Mouse (Mus musculus): ENCODE results near the gene Cntnap2.

Gene Cntnap2

GRCm38 (mm10) chr6:47319309-47319983 lies 2260.3 kb downstream of the Cntnap2 start:
- no peak for DNase-seq

DNA sequence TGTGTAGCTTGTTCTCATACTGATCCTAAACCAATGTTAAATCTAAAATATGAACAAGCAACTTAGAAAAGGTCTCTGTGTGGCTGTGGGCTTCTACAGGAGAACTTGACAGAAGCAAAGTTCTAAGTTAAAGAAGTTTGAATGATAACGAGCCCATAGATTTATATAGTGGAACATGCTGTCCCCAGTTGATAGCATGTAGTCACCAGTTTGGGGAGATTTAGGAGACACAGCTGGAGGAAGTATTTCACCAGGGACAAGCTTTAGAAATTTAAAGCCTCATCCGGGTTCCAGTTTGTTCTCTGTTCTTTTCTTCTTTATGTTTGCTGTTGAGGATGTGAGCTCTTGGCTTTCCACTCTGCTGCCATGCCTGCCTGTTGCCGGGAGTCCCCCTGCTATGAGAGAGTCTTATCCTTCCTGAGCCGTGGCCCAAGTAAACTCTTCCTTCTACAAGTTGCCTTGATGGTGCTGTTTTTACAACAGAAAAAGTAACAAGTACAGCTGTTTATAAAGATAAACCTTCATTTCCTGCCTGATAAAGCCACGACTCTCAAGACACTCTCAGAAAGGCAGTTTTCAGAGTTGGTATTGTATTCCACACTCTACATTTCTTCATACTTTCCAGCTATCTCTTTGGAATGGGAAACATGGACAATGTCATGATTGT lies 2264.1 kb downstream of the Cntnap2 start:
- DNase-seq: no peak

DNA sequence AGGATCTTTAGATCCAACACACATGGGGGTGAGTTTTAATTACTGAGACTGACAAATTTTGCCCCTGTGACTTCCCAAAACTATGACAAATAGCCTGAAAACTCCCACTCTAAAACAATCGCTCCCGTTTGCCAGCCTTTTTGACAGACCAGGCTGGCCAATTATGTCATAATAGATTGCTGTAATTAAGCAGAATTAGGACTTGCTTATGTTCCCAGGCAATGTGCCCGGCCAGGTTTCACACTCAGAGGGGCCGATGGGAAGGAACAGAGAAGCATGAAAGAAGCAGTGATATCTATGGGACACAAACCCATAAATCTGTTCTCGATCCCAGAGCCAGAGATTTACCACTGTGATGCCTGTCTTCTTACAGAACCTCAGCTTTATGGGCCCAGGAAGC lies 2264.7 kb downstream of the Cntnap2 start:
- no peak for DNase-seq

DNA sequence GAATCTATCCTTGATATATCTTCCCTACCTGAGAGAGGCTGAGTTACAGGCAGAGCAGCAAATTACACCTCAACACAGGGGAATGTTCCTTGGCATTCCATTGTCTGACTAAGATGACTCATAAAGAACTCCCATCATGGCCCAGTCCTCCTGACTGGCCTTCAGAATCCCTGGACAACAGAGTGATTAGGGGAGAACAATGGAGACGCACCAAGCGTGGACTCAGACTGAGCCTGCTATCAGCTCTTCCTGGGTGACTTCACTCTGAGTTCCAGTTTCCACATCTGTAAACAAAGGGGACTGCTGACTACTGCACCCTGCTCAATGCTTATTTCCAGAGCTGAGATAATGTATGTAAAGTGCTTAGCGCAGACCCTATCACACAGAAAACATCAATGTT lies 2269.1 kb downstream of the Cntnap2 start:
- no peak for DNase-seq

- DNase-seq: no peak
Observed at GRCm38 (mm10) chr6:47329212-47329611, 2270.1 kb downstream of the Cntnap2 start.

DNA sequence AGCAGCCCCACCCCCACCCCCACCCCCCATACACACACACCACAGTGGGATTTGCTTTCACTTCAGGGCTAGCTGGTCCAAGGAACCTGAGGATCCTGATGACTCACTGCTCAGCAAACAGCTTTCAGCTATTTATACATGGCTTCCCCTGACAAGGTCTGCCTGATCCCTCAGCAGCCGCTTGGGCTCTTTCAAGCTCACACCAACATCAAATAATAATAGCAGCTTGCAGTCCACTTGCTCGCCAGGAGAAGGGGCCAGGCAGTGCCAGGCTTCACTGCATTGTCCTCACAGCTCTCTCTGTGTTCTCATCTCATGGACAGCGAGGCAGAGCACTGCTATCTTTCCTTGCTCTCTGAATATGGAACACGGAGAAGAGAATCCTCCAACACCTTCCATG lies 2273.9 kb downstream of the Cntnap2 start:
- no peak for DNase-seq

DNA sequence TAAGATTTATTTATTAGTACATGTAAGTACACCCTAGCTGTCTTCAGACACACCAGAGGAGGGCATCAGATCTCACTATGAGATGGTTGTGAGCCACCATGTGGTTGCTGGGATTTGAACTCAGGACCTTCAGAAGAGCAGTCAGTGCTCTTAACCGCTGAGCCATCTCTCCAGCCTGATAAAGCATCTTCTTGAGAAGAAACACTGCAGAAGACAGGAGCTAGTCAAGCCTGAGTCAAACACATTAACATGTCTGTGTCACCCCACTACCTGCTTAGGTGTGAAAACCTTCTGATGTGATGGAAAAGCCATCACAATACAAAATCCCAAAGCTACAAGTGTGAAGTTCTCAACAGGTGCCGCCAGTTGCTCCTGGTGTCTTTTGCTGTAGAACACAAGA lies 2275.2 kb downstream of the Cntnap2 start:
- DNase-seq: no peak

GRCm38 (mm10) chr6:47337300-47337699 lies 2278.1 kb downstream of the Cntnap2 start:
- no peak for DNase-seq

GRCm38 (mm10) chr6:47338113-47338512 lies 2279.0 kb downstream of the Cntnap2 start:
- DNase-seq: no peak

DNA sequence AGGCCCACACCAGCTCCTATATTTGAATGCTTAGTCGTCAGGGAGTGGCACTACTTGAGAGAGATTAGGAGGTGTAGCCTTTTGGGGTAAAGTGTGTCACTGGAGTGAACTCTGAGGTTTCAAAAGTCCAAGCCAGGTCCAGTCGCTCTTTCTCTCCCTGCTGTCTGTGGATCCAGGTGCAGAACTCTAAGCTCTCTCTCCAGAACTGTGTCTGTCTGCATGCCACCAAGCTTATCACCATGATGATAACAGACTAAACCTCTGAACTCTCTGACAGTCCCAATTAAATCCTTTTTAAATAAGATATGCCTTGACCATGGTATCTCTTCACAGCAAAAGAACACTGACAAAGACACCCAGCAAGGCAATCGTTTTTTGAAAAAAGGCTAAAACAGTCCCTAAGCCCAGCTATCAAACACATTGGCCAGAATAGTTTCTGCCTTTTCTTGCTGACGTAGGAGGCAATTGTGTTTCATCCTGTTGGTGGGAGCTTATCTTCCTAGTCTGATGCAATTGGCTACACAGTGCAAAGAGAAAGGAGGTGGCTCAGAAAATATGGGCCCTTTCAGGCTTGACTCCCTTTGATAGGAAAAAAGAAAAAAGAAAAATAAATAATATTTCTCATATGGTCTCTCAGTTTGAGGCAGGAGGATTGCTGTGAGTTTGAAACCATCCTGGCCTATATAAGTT lies 2281.8 kb downstream of the Cntnap2 start:
- DNase-seq: no peak

GRCm38 (mm10) chr6:47341503-47341884 lies 2282.3 kb downstream of the Cntnap2 start:
- DNase-seq: no peak

- DNase-seq: no peak
Observed at GRCm38 (mm10) chr6:47343245-47343644, 2284.1 kb downstream of the Cntnap2 start.

GRCm38 (mm10) chr6:47344696-47345095 lies 2285.5 kb downstream of the Cntnap2 start:
- no peak for DNase-seq

- DNase-seq: no peak
Observed at GRCm38 (mm10) chr6:47350100-47350690, 2291.0 kb downstream of the Cntnap2 start.
